Mouse (Mus musculus): ENCODE data around the gene Aurka. TPM values are rescaled to one million over a fixed set of nuclear protein-coding genes. Genes with fewer than 3 reads are reported as not detected.

Gene Aurka
- total RNA-seq, 2 experiments from 2014 or later, result 22.4 to 22.6 TPM

DNA sequence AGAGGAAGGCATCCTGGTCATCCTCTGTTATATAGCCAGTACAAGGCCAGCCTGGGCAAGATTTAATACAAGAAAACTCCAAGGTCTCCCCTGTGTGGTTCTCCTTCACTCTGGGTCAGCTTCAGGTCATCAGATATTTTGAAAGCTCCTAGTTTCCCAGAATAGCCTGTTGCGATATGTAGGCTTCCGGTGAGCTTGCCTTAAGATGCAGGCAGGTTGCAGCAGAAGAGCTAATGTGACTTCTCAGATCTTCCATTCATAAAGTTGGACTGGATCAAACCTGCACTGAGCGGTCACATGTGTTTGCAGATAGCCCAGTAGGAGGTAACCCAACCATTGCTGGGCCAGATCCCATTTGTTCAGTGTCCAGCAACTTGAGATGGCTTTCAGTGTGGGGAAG lies 14.4 kb upstream of the Aurka start:
- no peak for DNase-seq (ENCODE audit: low spot score in 2 of 2)

DNA sequence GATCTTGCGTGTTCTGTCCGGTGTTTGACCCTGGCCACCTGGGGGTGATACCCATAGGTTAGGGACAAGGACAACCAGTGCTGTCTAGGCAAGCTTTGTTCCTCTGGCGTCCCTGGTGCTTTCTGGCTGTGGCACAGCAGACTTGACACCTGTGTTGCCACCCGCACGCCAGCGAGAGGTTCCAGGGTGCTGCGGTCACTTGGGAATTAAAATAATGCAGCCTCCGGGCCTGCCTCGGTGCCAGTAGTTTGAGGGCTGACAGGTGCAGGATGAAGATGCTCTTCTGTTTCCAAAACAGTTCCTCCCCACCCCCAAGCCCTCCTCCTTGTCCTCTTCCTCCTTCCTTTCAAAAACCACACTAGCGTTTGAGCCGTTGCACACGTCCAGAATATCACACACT lies 11.6 kb upstream of the Aurka start:
- DNase-seq (ENCODE audit: low spot score in 2 of 2), result no peak

DNA sequence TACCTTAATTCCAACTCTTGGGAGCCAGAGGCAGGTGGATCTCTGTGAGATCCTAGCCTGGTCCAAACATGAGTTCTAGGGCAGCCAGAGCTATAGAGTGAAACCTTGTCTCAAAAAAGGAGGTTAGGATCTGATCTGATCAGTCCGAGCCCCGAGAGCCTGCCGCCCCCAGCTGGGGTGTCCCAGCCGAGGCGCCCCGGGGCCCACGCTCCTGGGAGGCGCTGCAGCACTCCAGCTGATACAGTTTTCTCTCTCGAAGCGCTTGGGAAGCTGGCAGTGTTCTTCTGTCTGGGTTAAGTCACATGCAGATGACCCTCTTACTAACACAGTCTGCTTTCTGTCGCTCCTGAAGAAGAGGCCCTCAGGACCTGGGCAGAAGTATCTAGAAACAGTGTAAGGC lies 11.0 kb upstream of the Aurka start:
- DNase-seq (ENCODE audit: low spot score in 2 of 2), result no peak

DNA sequence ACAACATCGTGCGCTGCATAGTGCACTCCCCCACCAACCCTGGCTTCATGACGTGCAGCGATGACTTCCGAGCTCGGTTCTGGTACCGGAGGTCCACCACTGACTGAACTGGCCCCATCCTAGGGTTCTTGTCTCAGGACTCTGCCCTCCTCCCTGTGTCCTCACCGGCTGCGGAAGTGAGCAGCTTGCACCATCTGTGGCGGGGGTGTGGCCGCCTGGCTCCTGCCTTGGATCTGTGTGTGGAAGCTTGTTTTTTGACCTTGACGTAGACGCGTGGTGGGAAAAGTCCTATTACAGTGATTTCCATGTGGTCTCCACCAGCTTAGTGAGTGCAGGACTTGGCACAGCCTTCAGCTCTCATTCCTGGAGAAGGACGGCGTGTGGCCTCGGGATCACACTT lies 10.2 kb upstream of the Aurka start:
- no peak for DNase-seq (ENCODE audit: low spot score in 2 of 2)

DNA sequence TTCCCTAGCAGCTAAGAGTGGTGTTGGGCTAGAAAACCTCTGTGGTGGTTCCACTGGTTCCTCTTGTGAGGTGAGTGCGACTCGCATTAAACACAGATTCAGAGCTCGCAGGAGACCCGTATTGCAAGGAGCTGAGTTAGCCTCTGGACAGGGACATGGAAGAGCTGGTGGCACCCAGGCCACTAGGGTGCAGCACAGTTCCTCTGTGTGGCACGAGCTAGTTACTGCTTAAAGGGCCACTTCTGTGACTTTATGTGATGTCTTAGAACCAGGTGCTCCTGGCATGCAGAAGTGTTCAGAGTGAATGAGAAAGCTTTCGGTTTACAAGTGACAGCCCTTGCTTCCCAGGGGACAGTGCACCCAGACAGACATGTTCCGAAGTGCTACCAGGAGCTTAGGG lies 8.0 kb upstream of the Aurka start:
- DNase-seq (ENCODE audit: low spot score in 2 of 2), result no peak

DNA sequence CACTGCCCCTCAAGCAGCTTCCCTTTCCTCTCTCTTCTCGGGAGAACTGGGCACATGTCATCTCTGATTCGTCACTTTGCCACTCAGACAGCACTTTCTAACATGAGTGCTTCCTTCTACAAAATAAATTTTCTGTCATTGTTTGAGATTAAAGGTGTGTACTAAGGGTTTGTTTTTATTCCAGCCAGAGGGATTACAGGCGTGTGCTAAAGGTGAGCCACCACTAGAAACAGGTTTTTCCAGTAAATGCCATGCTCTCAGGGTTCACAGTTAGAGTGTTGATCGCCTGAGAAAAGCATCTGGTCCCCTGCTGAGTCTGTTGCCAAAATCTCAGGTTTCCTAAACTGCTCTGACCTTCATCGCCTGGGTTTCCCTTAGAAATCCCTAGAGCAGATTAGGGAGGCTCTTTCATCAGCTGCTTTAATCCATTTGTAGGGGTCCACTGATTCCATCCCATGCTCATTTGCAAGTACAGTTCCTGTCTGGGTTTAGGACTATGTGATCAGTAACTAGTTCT lies 6.7 kb upstream of the Aurka start:
- no peak for DNase-seq (ENCODE audit: low spot score in 2 of 2)

DNA sequence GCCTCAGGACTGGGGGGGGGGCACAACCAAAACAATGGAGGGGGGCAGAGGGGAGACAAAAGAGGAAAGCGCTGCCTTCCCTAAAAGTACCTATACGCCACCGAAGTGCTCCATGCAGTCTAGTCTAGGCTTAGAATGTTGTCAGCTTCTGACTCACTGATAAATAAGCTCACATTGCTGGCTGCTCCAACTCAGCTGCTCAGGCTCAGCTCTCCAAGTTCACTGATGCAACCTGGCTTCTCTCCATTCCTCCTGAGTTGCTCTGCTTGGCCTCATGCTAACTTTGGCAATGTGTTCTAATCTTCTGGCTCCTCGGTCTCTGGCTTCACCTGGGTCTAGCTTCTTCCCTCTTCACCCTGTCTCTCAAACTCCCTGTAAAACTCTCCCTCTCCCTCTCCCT lies 6.2 kb upstream of the Aurka start:
- no peak for DNase-seq (ENCODE audit: low spot score in 2 of 2)

DNA sequence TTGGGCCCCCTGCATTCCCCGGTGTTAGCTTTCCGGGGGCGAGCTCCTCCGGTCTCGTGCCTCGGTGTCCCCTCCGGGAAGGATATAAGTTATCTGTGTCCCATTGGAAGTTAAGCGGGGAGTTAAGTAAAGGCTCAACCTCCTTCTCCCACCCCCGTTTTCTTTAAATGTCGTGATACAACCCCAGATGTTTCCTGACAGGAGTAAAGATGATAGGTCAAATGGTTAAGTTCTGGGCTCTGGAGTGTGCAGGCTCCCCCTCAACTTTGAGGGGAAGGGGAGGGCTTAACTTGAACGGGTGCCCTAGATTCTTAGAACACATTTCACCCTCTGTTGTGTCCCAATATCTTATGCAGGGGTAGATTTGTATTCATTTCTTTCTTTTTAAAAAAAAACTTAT lies 923 bp upstream of the Aurka start:
- DNase-seq (ENCODE audit: low spot score in 2 of 2), result no peak

DNA sequence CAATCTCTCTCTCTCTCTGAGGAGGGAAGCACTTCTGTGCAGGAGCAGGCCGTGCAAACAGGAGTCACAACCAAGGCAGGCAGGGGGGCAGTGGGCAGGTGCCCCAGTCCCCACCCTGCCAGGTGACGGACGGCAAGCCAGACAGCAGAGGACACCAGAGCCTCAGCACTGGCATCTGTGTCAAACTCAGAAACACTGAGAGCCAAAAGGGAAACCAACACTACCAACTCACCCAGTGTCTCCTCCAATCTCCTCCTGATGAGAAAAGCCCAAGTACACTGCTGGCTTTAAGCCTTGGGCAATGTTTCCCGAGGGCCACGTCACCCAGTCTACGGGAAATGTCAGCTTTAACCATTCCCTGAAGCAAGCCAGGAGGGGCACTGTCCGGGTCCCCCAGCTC lies 7.2 kb downstream of the Aurka start:
- DNase-seq (ENCODE audit: low spot score in 2 of 2), result no peak

DNA sequence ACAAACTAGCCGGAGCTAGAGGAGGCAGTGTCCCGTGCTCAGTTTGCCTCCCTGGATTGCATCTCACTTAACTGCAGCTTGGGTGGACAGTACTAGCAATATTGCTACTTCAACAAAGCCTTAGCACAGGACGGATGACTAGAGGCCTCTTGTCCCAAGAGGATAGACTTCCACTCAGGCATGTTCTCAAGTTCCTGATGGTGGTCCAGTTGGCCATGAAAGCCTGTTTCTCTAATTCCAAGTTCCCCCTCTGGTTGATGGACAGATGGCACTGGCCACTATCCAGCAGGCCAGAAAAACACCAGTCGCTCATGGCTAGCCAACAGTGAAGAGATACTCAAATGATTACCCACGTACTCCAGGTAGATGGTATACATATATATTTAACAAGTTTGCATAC lies 14.5 kb downstream of the Aurka start:
- no peak for DNase-seq (ENCODE audit: low spot score in 2 of 2)

DNA sequence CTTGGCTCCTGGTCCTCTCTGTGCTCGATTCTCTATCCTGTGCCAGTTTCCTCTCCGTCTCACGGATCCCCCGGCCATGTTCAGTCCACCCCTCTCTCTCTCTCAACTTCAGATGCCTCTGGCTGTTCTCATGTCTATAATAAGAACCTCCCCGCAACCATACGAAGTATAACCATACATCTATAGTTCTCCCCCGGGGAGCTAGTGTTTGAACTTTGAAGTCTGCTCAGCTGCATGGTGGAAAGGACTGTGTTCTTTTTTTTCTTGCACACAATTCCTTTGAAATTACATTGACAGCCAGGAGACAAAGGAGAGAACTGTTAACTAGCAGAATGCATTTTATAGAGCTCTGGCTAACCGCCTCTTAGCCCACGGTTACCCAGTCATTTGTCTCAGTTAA lies 15.6 kb downstream of the Aurka start:
- DNase-seq (ENCODE audit: low spot score in 2 of 2), result no peak

DNA sequence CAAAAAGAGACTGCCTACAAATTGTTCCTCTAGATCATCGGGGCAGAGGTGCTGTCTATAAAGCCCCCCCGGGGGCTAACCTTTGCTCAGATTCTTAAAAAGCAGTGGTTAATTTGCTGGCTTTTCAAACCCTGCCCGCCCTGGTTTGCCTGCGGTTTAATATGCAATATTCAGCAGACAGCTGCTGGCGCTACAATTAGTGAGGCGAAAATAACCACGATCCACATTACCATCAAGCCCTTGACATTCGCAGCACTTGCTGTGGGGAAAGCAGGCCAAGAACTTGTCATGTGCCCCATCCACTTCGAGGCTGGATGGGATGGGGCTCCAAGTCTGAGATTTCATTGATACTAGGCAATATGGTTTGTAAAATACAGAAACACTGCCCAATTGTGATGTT lies 17.1 kb downstream of the Aurka start:
- no peak for DNase-seq (ENCODE audit: low spot score in 2 of 2)

DNA sequence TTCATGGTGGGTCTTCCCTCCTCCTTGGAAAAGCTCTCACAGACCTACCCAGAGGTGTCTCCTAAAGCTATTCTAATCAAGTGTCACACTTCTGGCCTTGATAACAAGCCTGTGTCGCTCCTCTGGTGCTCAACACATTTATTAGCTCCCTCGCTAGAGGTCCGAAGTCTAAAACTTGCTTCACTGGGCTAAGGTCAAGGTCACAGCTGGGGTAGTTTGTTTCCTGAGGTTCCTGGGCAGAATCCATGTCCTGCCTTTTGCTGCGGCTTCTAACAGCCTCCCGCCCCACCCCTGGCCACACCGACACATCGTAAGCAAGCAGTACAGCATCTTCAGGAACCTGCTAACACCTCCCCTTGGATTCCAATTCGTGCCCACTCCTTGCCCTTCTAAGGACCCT lies 19.6 kb downstream of the Aurka start:
- no peak for DNase-seq (ENCODE audit: low spot score in 2 of 2)

DNA sequence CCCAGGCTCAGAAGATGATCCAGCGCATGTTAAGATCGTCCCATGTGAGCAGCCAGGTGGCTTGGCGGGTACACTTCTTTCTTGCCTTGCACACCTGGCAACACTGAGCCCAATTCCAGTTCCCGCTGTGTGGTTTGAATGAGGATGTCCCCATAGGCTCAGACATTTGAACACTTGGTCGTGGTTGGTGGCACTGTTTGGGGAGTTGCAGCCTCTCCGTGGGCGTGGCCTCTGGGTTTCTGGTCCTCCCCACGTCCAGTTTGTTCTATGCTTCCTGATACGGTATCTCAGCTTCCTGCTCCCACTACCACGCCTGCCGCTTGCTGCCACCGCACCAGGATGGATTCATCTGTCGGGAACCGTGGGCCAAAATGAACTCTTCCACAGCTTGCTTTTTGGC lies 20.6 kb downstream of the Aurka start:
- DNase-seq (ENCODE audit: low spot score in 2 of 2), result no peak

DNA sequence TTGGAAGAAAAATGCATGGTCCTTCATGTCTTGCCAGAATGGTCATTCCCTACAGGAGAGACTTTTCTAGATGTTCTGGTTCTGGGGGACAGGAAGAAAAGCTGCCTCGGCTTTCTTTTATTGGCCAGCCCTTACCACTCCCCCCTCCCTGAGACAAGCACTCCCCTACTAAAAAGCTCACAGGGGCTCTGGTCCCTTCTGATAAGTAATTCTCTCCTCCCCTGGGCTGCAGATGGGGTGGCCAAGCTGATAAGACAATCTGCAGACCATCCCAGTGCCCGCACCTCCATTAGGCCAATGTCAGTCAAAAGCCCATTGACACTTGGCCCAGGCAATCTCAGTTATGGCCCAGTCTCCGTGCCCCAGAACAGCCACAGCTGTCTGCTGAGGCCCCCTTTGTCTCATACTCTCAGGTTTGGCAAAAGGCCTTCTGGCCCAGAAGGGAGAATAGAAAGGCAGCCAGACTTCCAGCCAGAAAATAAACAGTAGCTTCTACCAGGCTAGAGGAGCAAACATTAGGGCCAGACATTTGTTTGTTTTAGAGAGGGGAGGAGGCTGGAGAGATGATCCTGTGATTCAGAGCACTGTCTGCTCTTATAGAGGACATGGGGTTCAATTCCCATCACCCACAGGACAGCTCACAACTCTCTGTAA lies 21.9 kb downstream of the Aurka start:
- no peak for DNase-seq (ENCODE audit: low spot score in 2 of 2)

DNA sequence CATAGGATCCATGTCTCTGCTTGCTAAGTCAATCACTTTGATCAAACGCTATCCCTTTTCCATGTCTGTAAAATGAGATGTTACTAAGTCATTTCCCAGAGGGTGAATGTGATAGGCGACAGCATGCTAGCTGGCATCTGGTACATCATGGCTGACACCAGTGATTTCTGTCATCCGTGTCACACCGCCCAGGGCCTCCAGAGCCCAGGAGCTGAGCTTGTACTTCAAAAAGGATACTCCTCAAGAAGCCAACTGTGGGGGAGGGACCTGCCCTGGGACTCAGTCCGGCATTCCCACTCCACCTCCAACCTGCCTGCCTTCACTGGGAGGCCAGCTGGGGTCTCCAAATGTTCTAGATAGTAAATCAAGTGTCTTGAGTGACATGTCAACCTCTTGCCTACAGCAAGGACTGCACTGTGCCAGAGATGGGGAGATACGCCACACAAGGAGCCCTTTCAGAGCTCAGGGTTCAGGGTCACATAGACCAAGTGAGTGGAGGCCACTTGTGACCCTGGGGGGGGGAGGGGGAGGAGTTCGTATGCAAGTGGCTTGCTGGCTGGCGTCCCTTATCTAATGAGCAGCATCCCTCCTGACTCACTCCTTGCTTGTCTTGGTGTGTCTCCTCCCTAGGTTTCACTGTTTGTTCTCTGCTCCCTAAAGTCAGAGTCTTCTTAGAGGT lies 23.3 kb downstream of the Aurka start:
- DNase-seq (ENCODE audit: low spot score in 2 of 2), result no peak

DNA sequence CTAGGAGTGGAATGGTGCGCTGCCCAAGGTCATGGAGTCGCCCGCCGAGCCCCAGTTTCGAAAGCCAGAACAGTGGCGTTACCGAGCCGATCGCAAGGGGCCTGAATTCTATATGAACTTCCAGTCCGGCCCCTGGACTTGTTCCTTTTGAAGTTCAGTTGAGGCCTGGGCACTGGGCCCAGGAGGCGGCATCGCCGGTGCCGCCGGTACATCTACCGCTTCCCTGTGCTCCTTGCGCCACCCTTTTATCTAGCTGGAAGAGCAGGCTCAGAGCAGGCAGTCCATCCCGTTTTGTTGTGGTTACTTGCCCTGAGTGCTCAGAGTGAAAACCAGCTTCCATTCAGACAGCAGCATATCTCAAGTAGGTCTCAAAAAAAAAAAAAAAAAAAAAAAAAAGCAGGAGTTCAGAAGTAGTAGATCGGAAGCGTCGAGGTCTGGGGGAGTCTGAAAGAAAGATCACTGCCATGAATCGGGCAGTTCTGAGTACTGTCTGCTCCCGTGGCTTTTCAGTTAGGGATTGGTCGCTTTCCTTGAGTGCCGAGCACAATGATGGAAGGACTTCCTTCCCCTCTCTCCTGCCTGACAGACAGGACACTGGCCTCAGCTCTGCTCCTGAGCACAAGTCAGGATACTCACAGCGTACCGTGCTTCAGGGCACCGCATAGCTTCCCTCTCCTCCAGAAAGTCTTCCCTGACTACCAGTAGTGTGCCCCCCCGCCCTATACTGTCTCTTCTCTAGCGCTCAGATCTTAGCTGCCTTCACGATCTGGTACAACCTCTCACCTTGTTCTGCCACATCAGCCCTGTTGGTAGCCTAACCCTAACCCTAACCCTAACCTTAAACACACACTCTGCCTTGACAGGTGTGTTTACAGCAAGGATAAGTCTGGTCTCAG lies 24.1 kb downstream of the Aurka start:
- DNase-seq (ENCODE audit: low spot score in 2 of 2), result peak; percentile 9 to 30

DNA sequence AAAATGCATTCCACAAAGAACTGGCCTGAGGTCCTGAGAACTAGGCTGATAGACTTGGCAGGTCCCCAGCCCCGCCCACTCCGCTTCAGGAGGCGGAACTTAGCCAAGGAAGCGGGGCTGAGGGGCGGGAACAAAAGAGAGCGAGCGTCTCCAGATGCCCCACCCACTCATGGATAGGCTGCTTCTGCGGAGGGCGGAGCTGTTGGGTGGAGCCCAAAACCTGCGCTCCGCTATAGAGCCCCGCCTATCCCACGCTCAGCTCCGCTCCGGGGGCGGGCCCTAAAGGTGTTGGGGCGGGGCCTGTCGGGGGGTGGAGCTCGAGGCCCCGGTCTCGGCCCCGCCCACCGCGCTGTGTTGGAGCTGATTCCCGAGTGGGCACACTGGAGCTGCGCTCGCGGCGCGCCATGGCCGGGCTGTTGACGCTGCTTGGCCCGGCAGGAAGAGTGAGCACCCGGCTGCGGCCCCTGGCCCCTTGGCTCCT lies 25.0 kb downstream of the Aurka start, which contains the start of gene Fam210b:
Gene Fam210b, plus strand, starts transcription at position 308 of the 481 bp plus-strand sequence.
- DNase-seq (ENCODE audit: low spot score in 2 of 2), result peak; percentile 90

DNA sequence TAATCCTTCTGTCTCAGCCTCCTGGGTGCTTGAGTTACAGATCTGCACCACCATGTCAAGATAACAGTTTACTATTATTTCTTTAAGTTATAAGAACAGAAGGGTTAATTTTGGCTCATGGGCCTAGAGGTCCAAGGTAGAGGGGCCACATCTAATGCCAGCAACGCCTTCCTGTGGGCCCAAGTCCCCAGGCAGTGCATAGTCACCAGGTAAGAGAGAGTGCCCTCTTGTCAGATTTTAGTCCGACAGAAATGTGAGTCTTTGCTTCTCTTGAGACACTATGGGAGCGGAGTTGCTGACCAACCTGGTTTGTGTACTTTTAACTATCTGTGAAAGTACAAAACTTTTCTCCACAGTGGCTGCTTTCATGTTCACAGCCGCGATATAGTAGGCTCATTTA lies 25.7 kb downstream of the Aurka start:
- no peak for DNase-seq (ENCODE audit: low spot score in 2 of 2)

DNA sequence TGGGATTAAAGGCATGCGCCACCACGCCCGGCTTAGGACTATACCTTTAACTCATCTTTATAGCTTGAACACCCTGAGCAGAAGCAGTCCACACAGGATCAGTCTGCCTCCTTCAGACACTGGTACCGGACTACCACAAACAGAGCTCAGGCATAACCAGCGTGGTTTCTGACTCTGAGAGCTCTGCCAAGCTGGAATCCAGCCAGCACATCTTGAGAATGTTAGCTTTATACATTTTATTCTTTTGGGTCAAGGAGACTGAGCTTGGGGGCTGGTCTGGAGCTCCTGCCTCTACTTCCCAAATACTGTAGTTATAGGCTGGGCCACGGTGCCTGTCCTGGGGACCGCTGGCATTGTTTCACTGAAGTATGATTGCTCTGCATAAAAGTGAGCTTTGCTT lies 26.6 kb downstream of the Aurka start:
- no peak for DNase-seq (ENCODE audit: low spot score in 2 of 2)

DNA sequence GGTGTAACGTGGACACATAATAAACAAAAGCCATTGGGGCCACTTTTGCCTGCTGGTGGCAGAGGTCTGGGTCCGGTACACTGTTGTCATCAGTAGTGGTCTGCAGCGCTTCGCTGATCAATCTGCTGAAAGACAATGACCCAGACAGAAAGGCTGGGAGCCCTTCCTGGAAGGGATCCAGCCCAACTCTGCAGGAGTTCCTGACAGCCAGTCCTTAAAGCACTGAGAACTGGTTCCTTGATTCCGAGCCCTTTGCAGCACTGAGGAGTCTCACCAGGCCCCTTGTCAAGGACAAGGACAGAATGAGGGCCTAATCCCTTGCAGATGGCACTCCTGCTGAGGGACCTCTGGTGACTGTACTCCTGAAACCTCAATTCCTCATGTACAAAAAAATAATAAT lies 28.7 kb downstream of the Aurka start:
- DNase-seq (ENCODE audit: low spot score in 2 of 2), result no peak

DNA sequence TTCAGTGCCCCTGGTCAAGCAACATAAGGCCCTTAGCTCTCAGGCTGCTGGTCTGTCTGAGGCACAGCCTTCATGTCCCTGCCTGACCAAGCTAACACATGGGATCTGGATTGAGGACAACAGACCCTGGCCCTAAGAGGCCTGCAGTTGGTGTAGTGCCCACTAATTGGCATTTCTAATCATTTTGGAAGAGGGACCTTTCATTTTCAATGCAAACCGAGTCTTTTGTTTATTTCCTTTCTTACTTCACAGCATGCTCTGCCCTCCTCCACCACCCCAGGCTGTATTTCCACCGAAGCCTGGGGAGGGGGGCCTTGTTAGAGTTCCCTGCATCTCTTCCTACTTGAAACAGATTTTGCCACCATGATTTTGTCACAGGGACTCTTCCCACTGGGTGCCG lies 29.4 kb downstream of the Aurka start:
- DNase-seq (ENCODE audit: low spot score in 2 of 2), result no peak

All from adrenal gland, postnatal 4 days (tissue).